Mouse (Mus musculus) lung, embryonic 14.5 days (tissue): Measurements from ENCODE around the gene Tmem230. TPM values are rescaled to one million over a fixed set of nuclear protein-coding genes. Genes with fewer than 3 reads are reported as not detected.
"Not testable (repeated sequence)": the region's sequence is repeated elsewhere in the genome, so short reads cannot be mapped to it uniquely, and the experiment has no call there.

Source experiments
- ATAC-seq: fragments of 200-750 bp; cut with Nextera tagmentation; 2 replicates; pipeline ENCODE4 v1.8.0; 2017; ENCODE audit warnings: mild to moderate bottlenecking, moderate TSS enrichment, moderate library complexity; ENCODE audit not compliant: insufficient read depth
- DNase-seq: peaks from one replicate; pipeline ENCODE4 v3.0.0-alpha.2; 2015
- H3K27ac ChIP-seq: fragments of 300-500 bp; sonication (generic); 2 replicates; pipeline ENCODE4 v1.5.1; 2014; ENCODE audit warnings: low read depth, mild to moderate bottlenecking, moderate library complexity
- H3K27me3 ChIP-seq: fragments of 300-500 bp; sonication (generic); 2 replicates; pipeline ENCODE4 v1.6.1; 2014; ENCODE audit warnings: low read length, control low read depth; ENCODE audit not compliant: insufficient read depth
- H3K36me3 ChIP-seq: fragments of 300-500 bp; sonication (generic); 2 replicates; pipeline ENCODE4 v1.6.1; 2014; ENCODE audit warnings: control low read depth; ENCODE audit not compliant: insufficient read depth
- H3K4me1 ChIP-seq: fragments of 300-500 bp; sonication (generic); 2 replicates; pipeline ENCODE4 v1.6.1; 2014; ENCODE audit warnings: antibody characterized with exemption, control low read depth; ENCODE audit not compliant: insufficient read depth
- H3K4me2 ChIP-seq: fragments of 300-500 bp; sonication (generic); 2 replicates; pipeline ENCODE4 v1.6.1; 2014; ENCODE audit warnings: mild to moderate bottlenecking
- H3K4me3 ChIP-seq: fragments of 300-500 bp; sonication (generic); 2 replicates; pipeline ENCODE4 v1.5.1; 2014; ENCODE audit warnings: low read depth, low read length
- H3K9ac ChIP-seq: fragments of 300-500 bp; sonication (generic); 2 replicates; pipeline ENCODE4 v1.6.1; 2014
- H3K9me3 ChIP-seq: fragments of 300-500 bp; sonication (generic); 2 replicates; pipeline ENCODE4 v1.6.1; 2016; ENCODE audit warnings: low read depth, low read length, control low read depth
- CTCF ChIP-seq: IDR thresholded peaks from 2 replicates; pipeline ENCODE4 v1.5.1; 2016; ENCODE audit warnings: antibody characterized with exemption, low read depth
- WGBS: fragments of 180-500 bp; shearing (Covaris S2); extraction: QIAGEN DNeasy Blood & Tissue Kit; methylation state at CpG from one replicate; pipeline ENCODE4 v1.1.7; 2014; 5-methylcytosine and 5-hydroxymethylcytosine counted together
- polyA plus RNA-seq: library from polyadenylated mRNA; unstranded; fragments of >200 nt; fragmentation: Nextera tagmentation; extraction: Ambion mirVana; gene quantifications from 2 replicates; pipeline ENCODE4 v1.2.1, GENCODE M21; 2014

Gene Tmem230
- polyA plus RNA-seq = 36.7 and 39.9 TPM in 2 replicates

DNA sequence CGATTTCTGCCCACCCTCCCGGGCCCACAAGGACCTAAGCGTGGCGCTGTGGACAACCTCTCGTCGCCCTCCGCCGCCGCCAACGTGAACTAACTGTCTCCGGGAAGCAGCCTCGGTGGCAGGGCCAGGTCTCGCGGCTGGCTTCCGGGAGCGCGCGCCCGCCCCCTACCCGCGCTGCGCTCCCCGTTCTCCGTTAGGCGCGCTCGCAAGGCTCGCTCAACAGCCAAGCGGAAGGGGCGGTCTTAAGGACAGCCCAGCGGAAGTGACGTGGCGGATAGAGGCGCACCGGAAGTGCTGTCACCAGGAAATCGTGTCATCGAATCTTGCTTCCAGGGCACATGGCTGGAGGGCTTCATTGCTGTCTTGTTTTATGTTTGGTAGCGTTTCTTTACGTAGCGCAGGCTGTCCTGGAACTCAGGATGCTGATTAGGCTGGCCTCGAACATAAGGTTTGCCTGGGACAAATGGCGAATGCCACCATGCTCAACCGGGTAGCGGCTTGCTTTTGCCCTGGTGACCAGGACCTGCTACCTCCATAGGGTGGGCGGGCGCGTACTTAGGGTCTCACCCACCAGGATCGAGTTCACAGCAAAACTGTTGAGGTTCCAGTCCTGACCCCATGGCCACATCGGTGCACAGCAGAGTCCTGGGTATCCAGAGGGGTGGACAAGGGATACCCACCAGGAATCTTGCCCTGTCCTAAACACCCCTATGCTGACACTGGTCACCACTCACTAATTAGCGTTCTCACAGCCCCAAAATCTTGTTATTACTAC is at the start of gene Tmem230:
TSS of gene Tmem230 (minus strand) at position 269 of the 775 bp plus-strand sequence.
- DNase-seq = peak; percentile 99
- Histone ChIP-seq H3K27ac (peak within 1 kb of the TSS; percentile 90), H3K27me3 (no peaks in the 10 kb centered on the region), H3K4me1 (peaks cover 8% of the 10 kb centered on the region; the same call in 1 of the 2 replicates), H3K9ac (peak within 1 kb of the TSS; percentile 79), H3K4me3 (peak within 1 kb of the TSS; percentile 58), H3K9me3 (no peaks in the 10 kb centered on the region), H3K4me2 (peak within 1 kb of the TSS; percentile 84), H3K36me3 (peaks cover 53% of the 10 kb centered on the region)
- ATAC-seq = peak; percentile 91
- WGBS = 5% methylated on average over 50 of the region's 50 CpGs
- TF ChIP-seq CTCF = peak; percentile 43; the same call in 1 of the 2 replicates

- DNase-seq (no peak), ATAC-seq (no peak)
- no peaks in the 10 kb centered on the region for H3K4me1 ChIP-seq
- H3K36me3 ChIP-seq = peaks cover 34% of the 10 kb centered on the region; the same call in 1 of the 2 replicates
- H3K4me2 ChIP-seq = no peak overlapping the region
- 91% methylated on average over 10 of the region's 10 CpGs for WGBS
- H3K9ac ChIP-seq = no peak overlapping the region
- H3K4me3 ChIP-seq = no peak overlapping the region
- H3K9me3 ChIP-seq = no peaks in the 10 kb centered on the region
- H3K27me3 ChIP-seq = no peaks in the 10 kb centered on the region
- no peak overlapping the region for H3K27ac ChIP-seq
- no peak for TF ChIP-seq CTCF
Observed at GRCm38 (mm10) chr2:132293694-132294450, 46.3 kb upstream of the Tmem230 start.

GRCm38 (mm10) chr2:132292083-132292482 is 44.5 kb upstream of the Tmem230 start:
- ATAC-seq = no peak
- Histone ChIP-seq H3K27ac (no peak overlapping the region), H3K9me3 (no peaks in the 10 kb centered on the region), H3K4me2 (no peak overlapping the region), H3K36me3 (peaks cover 23% of the 10 kb centered on the region; the same call in 1 of the 2 replicates), H3K27me3 (no peaks in the 10 kb centered on the region), H3K4me1 (no peaks in the 10 kb centered on the region), H3K4me3 (no peak overlapping the region), H3K9ac (no peak overlapping the region)
- 29% methylated on average over 4 of the region's 4 CpGs for WGBS
- DNase-seq = no peak
- TF ChIP-seq CTCF = no peak

- H3K36me3 ChIP-seq = peaks cover 23% of the 10 kb centered on the region; the same call in 1 of the 2 replicates
- H3K4me2 ChIP-seq = no peak overlapping the region
- TF ChIP-seq CTCF = no peak
- H3K9me3 ChIP-seq = no peaks in the 10 kb centered on the region
- no peaks in the 10 kb centered on the region for H3K4me1 ChIP-seq
- H3K4me3 ChIP-seq = no peak overlapping the region
- H3K27me3 ChIP-seq = no peaks in the 10 kb centered on the region
- 0 out of 2 replicates have a peak, but pooled peaks have one; percentile 25 for ATAC-seq
- no peak overlapping the region for H3K27ac ChIP-seq
- DNase-seq = no peak
- no peak overlapping the region for H3K9ac ChIP-seq
- WGBS = 74% methylated on average over 3 of the region's 3 CpGs
Observed at GRCm38 (mm10) chr2:132291265-132291664, 43.7 kb upstream of the Tmem230 start.

GRCm38 (mm10) chr2:132290808-132291207 is 43.2 kb upstream of the Tmem230 start:
- Histone ChIP-seq H3K27ac (no peak overlapping the region; the same call in 1 of the 2 replicates), H3K4me1 (no peaks in the 10 kb centered on the region), H3K4me3 (no peak overlapping the region), H3K36me3 (peaks cover 19% of the 10 kb centered on the region; the same call in 1 of the 2 replicates), H3K9ac (no peak overlapping the region), H3K27me3 (no peaks in the 10 kb centered on the region), H3K9me3 (no peaks in the 10 kb centered on the region), H3K4me2 (no peak overlapping the region)
- TF ChIP-seq CTCF = no peak
- WGBS = 68% methylated on average over 6 of the region's 6 CpGs
- ATAC-seq = no peak
- no peak for DNase-seq

- not testable (repeated sequence) for H3K4me3 ChIP-seq, H3K4me2 ChIP-seq, H3K27me3 ChIP-seq, H3K9me3 ChIP-seq, DNase-seq, ATAC-seq, H3K4me1 ChIP-seq, H3K36me3 ChIP-seq, H3K27ac ChIP-seq, H3K9ac ChIP-seq
- WGBS = 73% methylated on average over 5 of the region's 7 CpGs
Observed at GRCm38 (mm10) chr2:132289213-132289612, 41.6 kb upstream of the Tmem230 start.
